Mouse (Mus musculus): ENCODE data around the gene H2-Q1.
"Not testable (repeated sequence)": the region's sequence is repeated elsewhere in the genome, so short reads cannot be mapped to it uniquely, and the experiment has no call there.

Gene H2-Q1

GRCm38 (mm10) chr17:35342711-35343476, 22.7 kb downstream of the H2-Q1 start:
- DNase-seq = peak; percentile 42 to 54

GRCm38 (mm10) chr17:35347659-35348058, 27.5 kb downstream of the H2-Q1 start:
- DNase-seq = not testable (repeated sequence)

DNA sequence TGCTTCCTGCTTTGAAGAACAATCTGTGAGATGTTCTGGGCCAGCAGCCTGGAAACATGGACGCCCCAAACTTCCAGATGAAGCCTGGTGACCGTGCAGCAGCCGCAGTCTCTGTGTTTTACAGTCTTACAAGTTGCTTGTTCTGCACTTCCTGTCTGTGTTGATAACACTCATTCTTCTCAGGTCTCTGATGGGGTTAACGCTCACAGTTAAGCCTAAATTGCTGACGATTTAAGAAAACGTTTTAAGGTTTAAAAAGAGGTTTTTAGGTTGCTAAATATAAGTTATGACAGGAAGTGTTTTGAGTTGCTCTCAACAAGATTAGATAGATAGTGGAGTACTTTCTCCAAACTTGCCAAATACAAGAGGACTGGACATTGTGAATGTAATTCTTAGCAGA, 33.1 kb downstream of the H2-Q1 start:
- DNase-seq = not testable (repeated sequence)

DNA sequence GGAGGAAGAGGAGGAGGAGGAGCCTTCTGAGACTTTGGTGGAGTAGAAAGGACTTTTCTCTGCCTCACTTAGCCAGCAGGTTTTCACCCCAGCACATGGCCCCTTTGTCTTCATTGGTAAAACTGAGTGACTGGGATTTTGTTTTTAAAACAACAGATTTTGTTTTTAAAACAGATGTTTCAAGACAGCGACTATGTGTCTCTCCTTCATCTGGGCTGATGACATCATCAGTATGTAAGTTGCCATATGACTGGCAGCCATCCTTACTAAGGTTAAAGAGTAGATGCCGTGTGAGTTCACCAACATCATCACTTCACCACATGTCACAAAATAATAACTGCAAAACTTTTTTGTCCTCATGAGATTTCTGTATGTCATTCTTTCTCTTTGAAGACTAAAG, 33.9 kb downstream of the H2-Q1 start:
- DNase-seq = no peak

DNA sequence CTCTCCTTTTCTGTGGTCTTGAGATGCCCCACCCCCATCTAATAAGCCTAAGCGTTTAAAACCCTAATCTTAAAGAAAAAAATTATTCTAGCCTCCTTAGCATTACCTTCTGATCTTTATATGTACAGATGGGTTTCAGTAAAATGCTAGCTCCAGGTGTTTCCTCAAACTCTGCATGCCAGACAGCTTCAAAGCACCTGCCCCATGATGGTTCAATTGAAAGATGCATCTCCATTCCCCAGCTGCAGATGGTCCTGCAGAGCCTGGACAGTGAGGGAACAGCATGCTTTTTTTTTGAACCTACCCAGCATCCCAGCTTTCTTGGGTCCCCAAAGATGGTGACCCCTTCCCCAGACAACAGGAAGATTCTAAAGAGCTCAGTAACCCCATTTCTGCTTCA, 36.9 kb downstream of the H2-Q1 start:
- DNase-seq = peak; percentile 49 to 70

DNA sequence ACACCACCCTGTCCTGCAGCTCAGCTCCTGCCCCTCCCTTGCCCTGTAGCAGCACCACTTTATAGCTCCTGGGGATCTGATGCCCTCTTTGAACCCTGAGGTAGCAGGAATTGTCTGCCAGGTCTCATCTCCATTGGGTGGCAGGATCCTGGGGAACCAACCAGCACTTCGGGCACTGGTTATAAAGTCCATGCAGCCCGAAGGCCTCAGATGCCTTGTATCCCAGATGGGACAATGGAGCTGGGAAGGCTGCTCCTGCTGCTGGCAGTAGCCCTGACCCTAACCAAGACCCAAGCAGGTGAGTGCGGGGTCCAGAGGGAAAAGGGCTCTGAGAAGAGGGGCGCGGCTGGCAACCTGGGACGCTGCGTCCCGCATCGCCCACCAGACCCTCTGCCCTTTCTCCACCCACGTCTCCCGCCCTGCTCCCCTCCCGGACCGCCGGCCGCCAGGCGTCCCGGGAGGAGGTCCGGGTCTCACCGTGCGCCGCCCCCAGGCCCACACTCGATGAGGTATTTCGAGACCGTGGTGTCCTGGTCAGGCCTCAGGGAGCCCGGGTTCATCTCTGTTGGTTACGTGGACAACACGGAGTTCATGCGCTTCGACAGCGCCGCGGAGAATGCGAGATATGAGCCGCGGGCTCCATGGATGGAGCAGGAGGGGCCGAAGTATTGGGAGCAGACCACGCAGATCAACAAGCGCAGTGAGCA, 38.7 kb downstream of the H2-Q1 start:
- DNase-seq = peak in 1 of 2 experiments; percentile 42

DNA sequence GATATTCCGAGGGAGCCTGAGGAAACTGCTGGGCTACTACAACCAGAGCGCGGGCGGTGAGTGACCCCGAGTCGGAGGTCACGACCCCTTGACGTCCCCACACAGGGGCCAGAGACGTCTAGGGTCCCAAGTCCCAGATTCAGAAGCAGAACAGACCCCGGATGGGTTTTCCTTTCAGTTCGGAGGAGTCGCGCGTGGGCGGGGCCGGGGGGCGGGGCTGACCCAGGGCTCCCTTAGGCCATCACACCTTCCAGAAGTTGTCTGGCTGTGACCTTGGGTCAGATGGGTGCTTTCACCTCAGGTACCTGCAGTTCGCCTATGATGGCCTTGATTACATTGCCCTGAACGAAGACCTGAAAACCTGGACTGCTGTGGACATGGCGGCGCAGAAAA, 39.3 kb downstream of the H2-Q1 start:
- DNase-seq = no peak
